Mouse (Mus musculus) ES-E14 (cell line): ENCODE results near the gene Ccdc146. TPM values are rescaled to one million over a fixed set of nuclear protein-coding genes. Genes with fewer than 3 reads are reported as not detected.

Experiments
- DNase-seq: peaks from one replicate; pipeline ENCODE4 v3.0.0-alpha.2; 2013; ENCODE audit warnings: low read depth, low spot score
- H3K27ac ChIP-seq: 2 replicates; pipeline ENCODE4 v1.5.1; 2012; ENCODE audit warnings: low read depth, mild to moderate bottlenecking, low read length, moderate library complexity, mixed read lengths; ENCODE audit not compliant: poor library complexity, insufficient read depth, severe bottlenecking
- H3K36me3 ChIP-seq: 2 replicates; pipeline ENCODE4 v1.6.1; 2012; ENCODE audit warnings: mild to moderate bottlenecking, low read length, moderate library complexity, mixed read lengths; ENCODE audit not compliant: control insufficient read depth, poor library complexity, insufficient read depth, severe bottlenecking
- H3K4me1 ChIP-seq, 2 experiments: fragments of 150-350 bp in 1 of 2; sonication (generic) in 1 of 2; 2 replicates each; pipeline ENCODE4 v1.6.1; 2012; ENCODE audit warnings: low read length in 2 of 2, mild to moderate bottlenecking in 1 of 2, mixed read lengths in 1 of 2; ENCODE audit not compliant: control insufficient read depth in 2 of 2, insufficient read depth in 2 of 2, poor library complexity in 1 of 2
- H3K4me3 ChIP-seq, 2 experiments: fragments of 150-350 bp in 1 of 2; sonication (generic) in 1 of 2; 2 replicates each; pipeline ENCODE4 v1.5.1; 2012; ENCODE audit warnings: low read length in 2 of 2, low read depth in 1 of 2, mild to moderate bottlenecking in 1 of 2, mixed read lengths in 1 of 2; ENCODE audit not compliant: insufficient read depth in 1 of 2, poor library complexity in 1 of 2, severe bottlenecking in 1 of 2
- H3K9ac ChIP-seq: 2 replicates; pipeline ENCODE4 v1.6.1; 2012; ENCODE audit warnings: low read depth, mild to moderate bottlenecking, low read length, mixed read lengths; ENCODE audit not compliant: poor library complexity, insufficient read depth, severe bottlenecking
- H3K9me3 ChIP-seq: fragments of 150-350 bp; sonication (generic); 2 replicates; pipeline ENCODE4 v1.6.1; 2012; ENCODE audit warnings: low read depth, mild to moderate bottlenecking, low read length; ENCODE audit not compliant: control insufficient read depth, insufficient read depth
- CHD2 ChIP-seq: IDR thresholded peaks from 2 replicates; pipeline ENCODE4 v1.6.1; 2014; ENCODE audit warnings: mild to moderate bottlenecking, low read depth, low read length, inconsistent platforms
- HCFC1 ChIP-seq: IDR thresholded peaks from 2 replicates; pipeline ENCODE4 v1.6.1; 2012; ENCODE audit warnings: low read length, inconsistent platforms, borderline replicate concordance; ENCODE audit not compliant: insufficient read depth
- MAFK ChIP-seq: IDR thresholded peaks from 2 replicates; pipeline ENCODE4 v1.6.1; 2014; ENCODE audit warnings: mild to moderate bottlenecking, low read depth, low read length, inconsistent platforms; ENCODE audit not compliant: insufficient read depth
- ZC3H11A ChIP-seq: IDR thresholded peaks from 2 replicates; pipeline ENCODE4 v1.6.1; 2012; ENCODE audit warnings: low read depth, mild to moderate bottlenecking, inconsistent platforms, low read length, borderline replicate concordance
- ZNF384 ChIP-seq: IDR thresholded peaks from 2 replicates; pipeline ENCODE4 v1.6.1; 2012; ENCODE audit warnings: low read depth, low read length, inconsistent platforms
- in situ Hi-C, 2 experiments: fragments of 600-800 bp; cut with MboI; formaldehyde crosslinking; loops; one replicate each; pipeline ENCODE4 v1.15.1; 2025; ENCODE audit warnings: low sequenced_read_pairs in 2 of 2, inconsistent platforms in 1 of 2; ENCODE audit not compliant: unreplicated experiment in 2 of 2
- total RNA-seq: library from RNA; depleted of rRNA; stranded (reverse); fragments of 300-350 nt; gene quantifications from 2 replicates; pipeline ENCODE4 v1.2.3, GENCODE M21; 2012

Gene Ccdc146
- total RNA-seq, 1 experiment: not detected

GRCm38 (mm10) chr5:21381986-21382385 is 42.5 kb downstream of the Ccdc146 start:
- in situ Hi-C loops: no loop called here
- Histone ChIP-seq H3K27ac (no peak overlapping the region), H3K4me1 (peaks cover 0 to 9% of the 10 kb centered on the region in 2 experiments; a peak in 2 of 4 replicates), H3K9me3 (no peaks in the 10 kb centered on the region), H3K36me3 (no peaks in the 10 kb centered on the region), H3K4me3 (no peak overlapping the region), H3K9ac (no peak overlapping the region)
- no peak for TF ChIP-seq HCFC1
- no peak for TF ChIP-seq MAFK
- no peak for TF ChIP-seq CHD2
- no peak for TF ChIP-seq ZNF384
- no peak for TF ChIP-seq ZC3H11A
- DNase-seq: no peak

- TF ChIP-seq MAFK: no peak
- no peak for TF ChIP-seq HCFC1
- no peak for TF ChIP-seq ZC3H11A
- no peak for TF ChIP-seq ZNF384
- TF ChIP-seq CHD2: no peak
- H3K9me3 ChIP-seq: no peaks in the 10 kb centered on the region
- in situ Hi-C loops: no loop called here
These were observed 46.1 kb downstream of the Ccdc146 start for GRCm38 (mm10) chr5:21378397-21378796.

GRCm38 (mm10) chr5:21376935-21377334 is 47.5 kb downstream of the Ccdc146 start:
- Histone ChIP-seq H3K9ac (no peak overlapping the region), H3K9me3 (no peaks in the 10 kb centered on the region), H3K4me1 (no peaks in the 10 kb centered on the region), H3K27ac (no peak overlapping the region), H3K4me3 (no peak overlapping the region), H3K36me3 (no peaks in the 10 kb centered on the region)
- in situ Hi-C loops: no loop called here
- TF ChIP-seq ZC3H11A (no peak), CHD2 (no peak), ZNF384 (no peak), HCFC1 (no peak), MAFK (no peak)
- no peak for DNase-seq

More at GRCm38 (mm10) chr5:21378397-21378796, 46.1 kb downstream of the Ccdc146 start:
- Histone ChIP-seq H3K9ac (no peak overlapping the region), H3K4me1 (peaks cover 0 to 2% of the 10 kb centered on the region in 2 experiments; a peak in 1 of 4 replicates), H3K36me3 (no peaks in the 10 kb centered on the region), H3K27ac (no peak overlapping the region), H3K4me3 (no peak overlapping the region)
- no peak for DNase-seq

GRCm38 (mm10) chr5:21373180-21373518 is 51.3 kb downstream of the Ccdc146 start:
- in situ Hi-C loops: no loop called here
- peak overlapping the region; percentile 71 for H3K9ac ChIP-seq
- no peak for DNase-seq
- no peaks in the 10 kb centered on the region for H3K36me3 ChIP-seq
- no peaks in the 10 kb centered on the region for H3K9me3 ChIP-seq
- H3K27ac ChIP-seq: no peak overlapping the region
- TF ChIP-seq ZC3H11A: no peak
- no peak for TF ChIP-seq HCFC1
- no peak for TF ChIP-seq ZNF384
- TF ChIP-seq MAFK: no peak
- TF ChIP-seq CHD2: no peak
- no peak overlapping the region for H3K4me3 ChIP-seq
- H3K4me1 ChIP-seq: no peaks in the 10 kb centered on the region
